Mouse (Mus musculus) intestine, embryonic 16.5 days (tissue): Measurements from ENCODE around the gene Bbip1. TPM values are rescaled to one million over a fixed set of nuclear protein-coding genes. Genes with fewer than 3 reads are reported as not detected.

Source experiments
- ATAC-seq: fragments of 200-750 bp; cut with Nextera tagmentation; 2 replicates; pipeline ENCODE4 v1.8.0; 2017; ENCODE audit warnings: moderate TSS enrichment, moderate library complexity
- H3K27ac ChIP-seq: fragments of 300-500 bp; sonication (generic); 2 replicates; pipeline ENCODE4 v1.5.1; 2014; ENCODE audit warnings: mild to moderate bottlenecking, low read length
- H3K27me3 ChIP-seq: fragments of 300-500 bp; sonication (generic); replicated peaks from 2 replicates; pipeline ENCODE4 v1.6.1; 2014; ENCODE audit warnings: low read length, control low read depth, mixed read lengths; ENCODE audit not compliant: control insufficient read depth, insufficient read depth
- H3K36me3 ChIP-seq: fragments of 300-500 bp; sonication (generic); 2 replicates; pipeline ENCODE4 v1.6.1; 2014; ENCODE audit warnings: low read length, control low read depth; ENCODE audit not compliant: control insufficient read depth, insufficient read depth
- H3K4me1 ChIP-seq: fragments of 300-500 bp; sonication (generic); 2 replicates; pipeline ENCODE4 v1.6.1; 2014; ENCODE audit warnings: low read length, control low read depth, mixed read lengths; ENCODE audit not compliant: control insufficient read depth, insufficient read depth
- H3K4me2 ChIP-seq: fragments of 300-500 bp; sonication (generic); 2 replicates; pipeline ENCODE4 v1.6.1; 2014; ENCODE audit warnings: low read depth, low read length, control low read depth
- H3K4me3 ChIP-seq: fragments of 300-500 bp; sonication (generic); 2 replicates; pipeline ENCODE4 v1.5.1; 2014; ENCODE audit warnings: mild to moderate bottlenecking, low read length
- H3K9ac ChIP-seq: fragments of 300-500 bp; sonication (generic); 2 replicates; pipeline ENCODE4 v1.6.1; 2014; ENCODE audit warnings: low read depth, low read length
- H3K9me3 ChIP-seq: fragments of 300-500 bp; sonication (generic); 2 replicates; pipeline ENCODE4 v1.6.1; 2016; ENCODE audit warnings: low read length, control low read depth; ENCODE audit not compliant: control insufficient read depth
- WGBS: fragments of 180-500 bp; shearing (Covaris S2); extraction: QIAGEN DNeasy Blood & Tissue Kit; methylation state at CpG from one replicate; pipeline ENCODE4 v1.1.7; 2014; 5-methylcytosine and 5-hydroxymethylcytosine counted together
- polyA plus RNA-seq: library from polyadenylated mRNA; unstranded; fragments of >200 nt; fragmentation: Nextera tagmentation; extraction: Ambion mirVana; gene quantifications from 2 replicates; pipeline ENCODE4 v1.2.1, GENCODE M21; 2015

The Bbip1 gene
- polyA plus RNA-seq, 1 experiment from 2014 or later, result 74.1 TPM

GRCm38 (mm10) chr19:53887822-53888221 is 56.6 kb downstream of the Bbip1 start:
- Histone ChIP-seq H3K27ac (no peak overlapping the region), H3K4me2 (no peak overlapping the region), H3K36me3 (no peaks in the 10 kb centered on the region), H3K9ac (no peak overlapping the region), H3K4me3 (no peak overlapping the region), H3K27me3 (no peaks in the 10 kb centered on the region), H3K9me3 (no peaks in the 10 kb centered on the region), H3K4me1 (peaks cover 28% of the 10 kb centered on the region)
- 77% methylated on average over 3 of the region's 3 CpGs for WGBS
- no peak for ATAC-seq

GRCm38 (mm10) chr19:53886576-53887370 is 57.7 kb downstream of the Bbip1 start:
- ATAC-seq, result no peak
- no peak overlapping the region for H3K4me3 ChIP-seq
- 87% methylated on average over 10 of the region's 10 CpGs for WGBS
- no peak overlapping the region for H3K4me2 ChIP-seq
- H3K27ac ChIP-seq, result no peak overlapping the region
- no peak overlapping the region for H3K9ac ChIP-seq
- H3K9me3 ChIP-seq, result no peaks in the 10 kb centered on the region
- no peaks in the 10 kb centered on the region for H3K36me3 ChIP-seq
- H3K27me3 ChIP-seq, result no peaks in the 10 kb centered on the region
- H3K4me1 ChIP-seq, result peaks cover 19% of the 10 kb centered on the region

GRCm38 (mm10) chr19:53885450-53885849 is 59.0 kb downstream of the Bbip1 start:
- WGBS, result 72% methylated on average over 10 of the region's 10 CpGs
- no peak overlapping the region for H3K4me3 ChIP-seq
- H3K27me3 ChIP-seq, result no peaks in the 10 kb centered on the region
- H3K36me3 ChIP-seq, result no peaks in the 10 kb centered on the region
- H3K4me2 ChIP-seq, result no peak overlapping the region
- no peaks in the 10 kb centered on the region for H3K9me3 ChIP-seq
- ATAC-seq, result no peak
- no peak overlapping the region for H3K9ac ChIP-seq
- peaks cover 7% of the 10 kb centered on the region; the same call in 1 of the 2 replicates for H3K4me1 ChIP-seq
- no peak overlapping the region for H3K27ac ChIP-seq

- H3K9ac ChIP-seq, result no peak overlapping the region
- 68% methylated on average over 5 of the region's 5 CpGs for WGBS
- H3K4me2 ChIP-seq, result no peak overlapping the region
- H3K4me1 ChIP-seq, result no peaks in the 10 kb centered on the region
- no peak overlapping the region for H3K4me3 ChIP-seq
- H3K36me3 ChIP-seq, result no peaks in the 10 kb centered on the region
- no peak overlapping the region for H3K27ac ChIP-seq
- ATAC-seq, result no peak
- H3K27me3 ChIP-seq, result no peaks in the 10 kb centered on the region
- H3K9me3 ChIP-seq, result no peaks in the 10 kb centered on the region
These were observed 62.6 kb downstream of the Bbip1 start for GRCm38 (mm10) chr19:53881786-53882185.

- Histone ChIP-seq H3K4me1 (no peaks in the 10 kb centered on the region), H3K9me3 (no peaks in the 10 kb centered on the region), H3K9ac (no peak overlapping the region), H3K4me3 (no peak overlapping the region), H3K27me3 (no peaks in the 10 kb centered on the region), H3K27ac (no peak overlapping the region), H3K36me3 (no peaks in the 10 kb centered on the region), H3K4me2 (no peak overlapping the region)
- 87% methylated on average over 1 of the region's 1 CpGs for WGBS
- ATAC-seq, result no peak
These were observed 64.0 kb downstream of the Bbip1 start for GRCm38 (mm10) chr19:53880460-53880859.

Other genes with a start within 250 kb of the Bbip1 start
- gene Pdcd4, start 52.4 kb downstream of the Bbip1 start, polyA plus RNA-seq, result 65.7 and 72.7 TPM in 2 replicates
- 35.8 and 36.1 TPM in 2 replicates for gene Shoc2, start 321 bp downstream of the Bbip1 start, polyA plus RNA-seq
- 0.79 and 0.84 TPM in 2 replicates for gene Adra2a, start 99.5 kb upstream of the Bbip1 start, polyA plus RNA-seq